Mouse (Mus musculus): Measurements from ENCODE around the gene Atf7. TPM values are rescaled to one million over a fixed set of nuclear protein-coding genes. Genes with fewer than 3 reads are reported as not detected.

The Atf7 gene
- polyA plus RNA-seq, 1 experiment from 2014 or later = 13.2 TPM

DNA sequence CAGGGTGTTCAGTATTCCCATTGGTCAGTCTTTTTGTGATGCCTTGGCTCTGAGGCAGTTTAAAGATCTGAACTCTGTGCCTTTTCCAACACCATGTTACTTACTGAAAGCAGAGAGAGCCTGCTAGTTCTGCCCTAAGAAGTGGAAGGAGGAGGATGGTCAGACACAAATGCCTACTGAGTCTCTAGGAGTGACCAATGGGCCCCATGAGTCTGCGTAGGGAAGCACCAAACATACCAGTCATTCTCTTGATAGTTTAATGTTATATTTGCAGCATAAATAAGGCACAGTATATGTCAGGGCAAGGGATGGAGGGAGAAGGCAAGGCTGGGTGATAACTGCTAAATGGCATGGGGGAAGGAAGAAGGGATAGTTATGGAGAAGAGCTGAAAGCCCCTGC lies 96.9 kb downstream of the Atf7 start:
- H3K27ac ChIP-seq (replicated peaks; ENCODE audit: low read depth, low read length) = no peak overlapping the region
- H3K9me3 ChIP-seq (ENCODE audit: control insufficient read depth, low read length) = no peaks in the 10 kb centered on the region
- 90% methylated on average over 1 of the region's 1 CpGs for WGBS
- H3K36me3 ChIP-seq (ENCODE audit: control insufficient read depth, insufficient read depth, low read length) = peaks cover 61% of the 10 kb centered on the region
- no peak for DNase-seq
- H3K27me3 ChIP-seq (ENCODE audit: control insufficient read depth, insufficient read depth, low read length) = no peaks in the 10 kb centered on the region
- ATAC-seq (ENCODE audit: low FRiP score, low TSS enrichment) = no peak
- H3K4me2 ChIP-seq (ENCODE audit: low read length) = no peak overlapping the region
- H3K4me3 ChIP-seq (replicated peaks; ENCODE audit: low read depth, low read length) = no peak overlapping the region
- H3K4me1 ChIP-seq (ENCODE audit: control insufficient read depth, insufficient read depth, low read length) = no peaks in the 10 kb centered on the region
- H3K9ac ChIP-seq (replicated peaks; ENCODE audit: low read length) = no peak overlapping the region

GRCm38 (mm10) chr15:102527936-102528335 lies 97.3 kb downstream of the Atf7 start:
- no peak overlapping the region for H3K27ac ChIP-seq (replicated peaks; ENCODE audit: low read depth, low read length)
- no peak overlapping the region for H3K4me3 ChIP-seq (replicated peaks; ENCODE audit: low read depth, low read length)
- no peaks in the 10 kb centered on the region for H3K4me1 ChIP-seq (ENCODE audit: control insufficient read depth, insufficient read depth, low read length)
- WGBS = 73% methylated on average over 3 of the region's 3 CpGs
- H3K27me3 ChIP-seq (ENCODE audit: control insufficient read depth, insufficient read depth, low read length) = no peaks in the 10 kb centered on the region
- peaks cover 57% of the 10 kb centered on the region for H3K36me3 ChIP-seq (ENCODE audit: control insufficient read depth, insufficient read depth, low read length)
- H3K9ac ChIP-seq (replicated peaks; ENCODE audit: low read length) = no peak overlapping the region
- no peak overlapping the region for H3K4me2 ChIP-seq (ENCODE audit: low read length)
- DNase-seq (no peak), ATAC-seq (ENCODE audit: low FRiP score, low TSS enrichment) (no peak)
- no peaks in the 10 kb centered on the region for H3K9me3 ChIP-seq (ENCODE audit: control insufficient read depth, low read length)

- Histone ChIP-seq H3K9me3 (ENCODE audit: control insufficient read depth, low read length) (no peaks in the 10 kb centered on the region), H3K36me3 (ENCODE audit: control insufficient read depth, insufficient read depth, low read length) (peaks cover 55% of the 10 kb centered on the region), H3K4me3 (replicated peaks; ENCODE audit: low read depth, low read length) (no peak overlapping the region), H3K27me3 (ENCODE audit: control insufficient read depth, insufficient read depth, low read length) (no peaks in the 10 kb centered on the region), H3K27ac (replicated peaks; ENCODE audit: low read depth, low read length) (no peak overlapping the region), H3K4me1 (ENCODE audit: control insufficient read depth, insufficient read depth, low read length) (no peaks in the 10 kb centered on the region), H3K9ac (replicated peaks; ENCODE audit: low read length) (no peak overlapping the region), H3K4me2 (ENCODE audit: low read length) (no peak overlapping the region)
- no peak for ATAC-seq (ENCODE audit: low FRiP score, low TSS enrichment)
- 90% methylated on average over 6 of the region's 6 CpGs for WGBS
- DNase-seq = no peak
Measured at GRCm38 (mm10) chr15:102526111-102527002, 98.9 kb downstream of the Atf7 start.

DNA sequence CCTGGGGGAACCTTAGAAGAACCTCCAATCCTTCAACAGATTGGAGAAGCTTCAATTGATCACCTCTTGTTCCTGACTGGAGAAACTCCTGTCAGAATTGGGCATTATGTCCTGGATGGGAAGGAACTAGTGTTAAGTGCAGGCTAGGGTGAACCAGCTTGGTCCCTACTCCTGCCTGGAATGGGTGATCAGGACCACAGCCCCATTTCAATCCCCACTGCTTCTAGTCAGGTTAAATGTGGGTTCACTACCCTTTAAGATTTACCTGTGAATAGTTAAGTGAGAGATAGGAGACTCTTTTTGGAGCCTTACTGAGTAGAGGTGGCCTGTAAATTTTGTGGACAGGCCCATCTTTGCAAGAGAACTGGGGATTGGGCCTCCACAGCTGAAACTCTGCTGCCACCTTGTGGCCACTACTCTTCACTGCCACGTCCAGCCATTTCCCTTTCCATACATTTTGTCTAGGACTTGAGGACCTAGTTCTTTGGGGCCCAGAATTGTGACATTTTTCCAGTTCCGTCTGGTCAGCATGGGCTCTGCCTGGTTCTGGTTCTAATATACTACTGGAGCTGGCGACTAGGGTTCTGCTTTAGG lies 100.3 kb downstream of the Atf7 start, which contains the start of gene Npff:
Npff (minus strand) TSS at position 51 of the 594 bp plus-strand sequence.
- Histone ChIP-seq H3K9ac (replicated peaks; ENCODE audit: low read length) (no peak within 1 kb of the TSS), H3K27me3 (ENCODE audit: control insufficient read depth, insufficient read depth, low read length) (no peaks in the 10 kb centered on the region), H3K27ac (replicated peaks; ENCODE audit: low read depth, low read length) (no peak within 1 kb of the TSS; the same call in 1 of the 2 replicates), H3K4me2 (ENCODE audit: low read length) (no peak within 1 kb of the TSS), H3K4me1 (ENCODE audit: control insufficient read depth, insufficient read depth, low read length) (no peaks in the 10 kb centered on the region), H3K4me3 (replicated peaks; ENCODE audit: low read depth, low read length) (no peak within 1 kb of the TSS), H3K9me3 (ENCODE audit: control insufficient read depth, low read length) (no peaks in the 10 kb centered on the region), H3K36me3 (ENCODE audit: control insufficient read depth, insufficient read depth, low read length) (peaks cover 50% of the 10 kb centered on the region)
- ATAC-seq (ENCODE audit: low FRiP score, low TSS enrichment) (peak; percentile 34; the same call in 1 of the 2 replicates), DNase-seq (peak; percentile 90)
- 6% methylated on average over 3 of the region's 3 CpGs for WGBS

- Histone ChIP-seq H3K9me3 (ENCODE audit: control insufficient read depth, low read length) (no peaks in the 10 kb centered on the region), H3K4me1 (ENCODE audit: control insufficient read depth, insufficient read depth, low read length) (peaks cover 8% of the 10 kb centered on the region), H3K27ac (replicated peaks; ENCODE audit: low read depth, low read length) (no peak overlapping the region), H3K4me3 (replicated peaks; ENCODE audit: low read depth, low read length) (no peak overlapping the region), H3K9ac (replicated peaks; ENCODE audit: low read length) (no peak overlapping the region), H3K4me2 (ENCODE audit: low read length) (no peak overlapping the region), H3K27me3 (ENCODE audit: control insufficient read depth, insufficient read depth, low read length) (no peaks in the 10 kb centered on the region), H3K36me3 (ENCODE audit: control insufficient read depth, insufficient read depth, low read length) (peaks cover 26% of the 10 kb centered on the region)
- WGBS = 81% methylated on average over 4 of the region's 4 CpGs
- ATAC-seq (ENCODE audit: low FRiP score, low TSS enrichment) (no peak), DNase-seq (no peak)
Measured at GRCm38 (mm10) chr15:102521480-102521879, 103.8 kb downstream of the Atf7 start.

- Histone ChIP-seq H3K9me3 (ENCODE audit: control insufficient read depth, low read length) (no peaks in the 10 kb centered on the region), H3K4me1 (ENCODE audit: control insufficient read depth, insufficient read depth, low read length) (peaks cover 16% of the 10 kb centered on the region), H3K27me3 (ENCODE audit: control insufficient read depth, insufficient read depth, low read length) (no peaks in the 10 kb centered on the region), H3K4me2 (ENCODE audit: low read length) (no peak overlapping the region), H3K36me3 (ENCODE audit: control insufficient read depth, insufficient read depth, low read length) (peaks cover 26% of the 10 kb centered on the region), H3K4me3 (replicated peaks; ENCODE audit: low read depth, low read length) (no peak overlapping the region), H3K27ac (replicated peaks; ENCODE audit: low read depth, low read length) (no peak overlapping the region), H3K9ac (replicated peaks; ENCODE audit: low read length) (no peak overlapping the region)
- DNase-seq = no peak
- no peak for ATAC-seq (ENCODE audit: low FRiP score, low TSS enrichment)
- 87% methylated on average over 4 of the region's 4 CpGs for WGBS
Measured at GRCm38 (mm10) chr15:102520416-102520815, 104.8 kb downstream of the Atf7 start.

DNA sequence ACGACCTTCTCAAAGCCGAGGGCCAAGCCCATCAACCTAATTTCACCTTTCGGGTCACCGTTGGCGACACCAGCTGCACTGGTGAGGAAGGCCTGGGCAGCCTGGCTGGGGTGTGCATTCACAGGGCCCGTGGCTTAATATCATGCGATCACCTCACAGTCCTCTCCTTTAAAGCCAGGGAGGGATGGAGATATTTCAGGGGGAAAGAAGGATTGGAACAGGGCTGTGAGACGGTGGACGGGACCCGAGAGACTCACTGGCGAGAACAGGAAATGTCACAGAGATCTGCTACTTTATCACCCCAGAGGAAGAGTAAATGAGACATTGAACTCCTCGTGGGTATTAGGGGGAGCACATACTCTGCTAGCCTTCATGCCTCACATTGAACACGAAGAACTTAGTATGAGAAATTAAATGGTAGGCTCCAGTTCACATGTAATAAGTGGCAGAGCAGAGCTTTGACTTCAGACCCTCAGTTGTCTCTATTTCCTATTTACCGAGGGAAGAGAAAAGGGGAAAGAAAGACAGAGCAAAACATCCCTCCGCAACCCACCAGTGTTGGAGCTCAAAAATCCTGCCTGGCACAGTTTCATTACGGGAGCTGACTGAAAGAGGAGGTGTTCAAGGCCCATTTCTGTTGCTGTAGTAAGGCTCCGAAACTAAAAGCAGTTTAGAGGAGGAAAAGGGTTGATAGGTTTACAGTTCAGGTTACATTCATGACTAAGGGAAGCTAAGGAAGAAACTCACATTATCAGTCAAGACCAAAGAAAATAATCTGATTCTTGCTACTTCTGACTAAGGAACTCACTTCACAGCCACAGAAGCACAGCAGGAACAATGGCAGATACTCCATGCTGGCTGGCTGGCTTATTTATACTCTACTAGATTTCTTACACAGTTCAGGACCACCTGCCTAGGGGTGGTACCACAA lies 105.8 kb downstream of the Atf7 start:
- peaks cover 25% of the 10 kb centered on the region for H3K4me1 ChIP-seq (ENCODE audit: control insufficient read depth, insufficient read depth, low read length)
- peak overlapping the region; percentile 86 for H3K9ac ChIP-seq (replicated peaks; ENCODE audit: low read length)
- peak overlapping the region; percentile 99 for H3K27ac ChIP-seq (replicated peaks; ENCODE audit: low read depth, low read length)
- WGBS = 71% methylated on average over 17 of the region's 17 CpGs
- H3K9me3 ChIP-seq (ENCODE audit: control insufficient read depth, low read length) = no peaks in the 10 kb centered on the region
- DNase-seq (no peak), ATAC-seq (ENCODE audit: low FRiP score, low TSS enrichment) (no peak)
- H3K4me2 ChIP-seq (ENCODE audit: low read length) = peak overlapping the region; percentile 65
- peaks cover 25% of the 10 kb centered on the region for H3K36me3 ChIP-seq (ENCODE audit: control insufficient read depth, insufficient read depth, low read length)
- peak overlapping the region; percentile 69 for H3K4me3 ChIP-seq (replicated peaks; ENCODE audit: low read depth, low read length)
- H3K27me3 ChIP-seq (ENCODE audit: control insufficient read depth, insufficient read depth, low read length) = no peaks in the 10 kb centered on the region

DNA sequence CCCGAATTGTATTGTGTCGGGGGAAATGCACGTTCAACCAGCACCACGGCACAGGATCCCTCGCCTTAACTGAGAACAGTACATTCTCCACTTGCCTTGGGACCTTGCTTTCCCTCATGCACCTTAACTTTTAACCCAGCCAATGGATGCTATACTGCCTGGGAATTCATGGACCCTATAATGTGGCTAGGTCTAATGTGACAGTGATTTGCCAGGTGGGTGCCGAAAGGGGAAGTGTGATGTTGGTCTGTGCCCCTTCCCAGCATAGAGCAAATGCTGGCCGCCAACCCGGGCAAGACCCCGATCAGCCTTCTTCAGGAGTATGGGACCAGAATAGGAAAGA lies 106.4 kb downstream of the Atf7 start:
- Histone ChIP-seq H3K4me2 (ENCODE audit: low read length) (peak overlapping the region; percentile 65), H3K27me3 (ENCODE audit: control insufficient read depth, insufficient read depth, low read length) (no peaks in the 10 kb centered on the region), H3K27ac (replicated peaks; ENCODE audit: low read depth, low read length) (peak overlapping the region; percentile 99), H3K4me3 (replicated peaks; ENCODE audit: low read depth, low read length) (peak overlapping the region; percentile 69), H3K9me3 (ENCODE audit: control insufficient read depth, low read length) (no peaks in the 10 kb centered on the region), H3K9ac (replicated peaks; ENCODE audit: low read length) (peak overlapping the region; percentile 86), H3K36me3 (ENCODE audit: control insufficient read depth, insufficient read depth, low read length) (peaks cover 19% of the 10 kb centered on the region), H3K4me1 (ENCODE audit: control insufficient read depth, insufficient read depth, low read length) (peaks cover 29% of the 10 kb centered on the region)
- WGBS = 20% methylated on average over 9 of the region's 9 CpGs
- DNase-seq (no peak), ATAC-seq (ENCODE audit: low FRiP score, low TSS enrichment) (no peak)
